Mouse (Mus musculus) liver, postnatal 0 days (tissue): Measurements from ENCODE around the gene Fam222a.

Source experiments
- CTCF ChIP-seq: sonication (generic); IDR thresholded peaks from 2 replicates; pipeline ENCODE4 v1.5.1; 2016; ENCODE audit warnings: antibody characterized with exemption, low read depth
- EP300 ChIP-seq: IDR thresholded peaks from 2 replicates; pipeline ENCODE4 v1.6.1; 2016; ENCODE audit warnings: antibody characterized with exemption, low read depth, mild to moderate bottlenecking

GRCm38 (mm10) chr5:114530337-114530736, 37.5 kb upstream of the Fam222a start:
- TF ChIP-seq CTCF (no peak), EP300 (no peak)
